11 mouse cellular contexts compared by ENCODE assay signal in the genomic region with DNA sequence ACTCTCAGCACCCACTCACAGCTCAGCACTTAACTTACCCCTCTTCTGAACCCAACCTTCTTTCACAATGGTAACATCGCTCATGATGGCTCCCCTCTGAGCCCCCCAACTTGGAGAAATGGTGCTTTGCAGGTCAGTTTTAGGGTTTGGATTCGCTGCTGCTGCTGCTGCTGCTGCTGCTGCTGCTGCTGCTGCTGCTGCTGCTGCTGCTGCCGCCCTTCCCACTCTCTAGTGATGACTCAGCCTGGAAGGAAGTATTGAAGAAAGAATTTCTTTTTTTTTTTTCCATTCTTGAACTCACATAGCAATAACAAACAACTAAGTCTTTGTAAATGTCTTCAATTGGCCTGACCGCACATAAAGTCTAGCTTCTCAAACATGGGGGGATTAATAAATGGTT. TPM values are rescaled to one million over a fixed set of nuclear protein-coding genes. Genes with fewer than 3 reads are reported as not detected.
DNase-seq lines count a peak whose midpoint lies in the region; ATAC-seq and TF ChIP-seq lines count a peak whose summit lies in the region.
"Had no signal": no experiment of that assay in that cellular context is flagged by ENCODE, and none has a peak within 500 bp of the region (broad histone marks: within the 10 kb centered on the region; RNA-seq: fewer than 3 reads in every experiment).

No protein-coding gene starts in this region.

- no peak for TF ChIP-seq POLR2A in lung, adult 2 months (IDR thresholded peaks at IDR 0.05; ENCODE audit: borderline replicate concordance, extremely low read depth, low read depth, low read length)

- H3K36me3 ChIP-seq in forebrain, embryonic 10.5 days (replicated peaks): peaks cover 31% of the 10 kb centered on the region
- H3K36me3 ChIP-seq in forebrain, embryonic 16.5 days (ENCODE audit: control insufficient read depth, insufficient read depth): peaks cover 6% of the 10 kb centered on the region; the same call in 1 of the 2 replicates
- H3K36me3 ChIP-seq in lung, embryonic 14.5 days (ENCODE audit: insufficient read depth): no peaks in the 10 kb centered on the region
- H3K36me3 ChIP-seq in midbrain, embryonic 10.5 days: peaks cover 32% of the 10 kb centered on the region

- H3K4me1 ChIP-seq in forebrain, embryonic 10.5 days: peaks cover 5% of the 10 kb centered on the region; the same call in 1 of the 2 replicates
- H3K4me1 ChIP-seq in forebrain, embryonic 16.5 days (replicated peaks; ENCODE audit: control insufficient read depth, insufficient read depth, low read length): no peaks in the 10 kb centered on the region; the same call in 1 of the 2 replicates
- H3K4me1 ChIP-seq in lung, embryonic 14.5 days (ENCODE audit: insufficient read depth): no peaks in the 10 kb centered on the region
- peaks cover 2% of the 10 kb centered on the region; the same call in 1 of the 2 replicates for H3K4me1 ChIP-seq in lung, adult 2 months (ENCODE audit: control insufficient read depth, insufficient read depth, low read length)
- H3K4me1 ChIP-seq in midbrain, embryonic 10.5 days: peaks cover 17% of the 10 kb centered on the region

- H3K27me3 ChIP-seq in forebrain, embryonic 10.5 days (ENCODE audit: poor library complexity, severe bottlenecking): no peaks in the 10 kb centered on the region
- no peaks in the 10 kb centered on the region for H3K27me3 ChIP-seq in forebrain, embryonic 16.5 days (replicated peaks; ENCODE audit: control insufficient read depth, insufficient read depth, low read length)
- no peaks in the 10 kb centered on the region for H3K27me3 ChIP-seq in lung, embryonic 14.5 days (ENCODE audit: insufficient read depth, low read length)
- no peaks in the 10 kb centered on the region for H3K27me3 ChIP-seq in midbrain, embryonic 10.5 days (ENCODE audit: low read depth, poor library complexity, severe bottlenecking)

- 79% methylated on average over 4 of the region's 4 CpGs for WGBS in forebrain, embryonic 10.5 days
- WGBS in forebrain, embryonic 16.5 days: 49% methylated on average over 4 of the region's 4 CpGs
- WGBS in lung, embryonic 14.5 days: 49% methylated on average over 4 of the region's 4 CpGs
- 28% methylated on average over 4 of the region's 4 CpGs for WGBS in lung, adult 2 months
- 66% methylated on average over 4 of the region's 4 CpGs for WGBS in midbrain, embryonic 10.5 days

- H3K4me3 ChIP-seq in forebrain, embryonic 10.5 days: no peak overlapping the region
- no peak overlapping the region for H3K4me3 ChIP-seq in forebrain, embryonic 16.5 days (replicated peaks; ENCODE audit: low read length)
- no peak overlapping the region for H3K4me3 ChIP-seq in lung, embryonic 14.5 days (ENCODE audit: low read depth, low read length)
- H3K4me3 ChIP-seq in lung, adult 2 months (replicated peaks; ENCODE audit: extremely low read depth, low read depth, low read length): no peak overlapping the region
- no peak overlapping the region for H3K4me3 ChIP-seq in midbrain, embryonic 10.5 days

- H3K4me2 ChIP-seq in forebrain, embryonic 16.5 days (ENCODE audit: low read length): no peak overlapping the region
- no peak overlapping the region for H3K4me2 ChIP-seq in lung, embryonic 14.5 days
- H3K4me2 ChIP-seq: liver, embryonic 11.5 days had no signal

- no peak for DNase-seq in forebrain, embryonic 10.5 days (ENCODE audit: extremely low spot score, low spot score)
- peak; percentile 30 for DNase-seq in lung, embryonic 14.5 days
- no peak for DNase-seq in lung, adult 2 months
- DNase-seq in NIH3T3 (ENCODE audit: low read depth): peak; percentile 63
- peak; percentile 24 for DNase-seq in lung, postnatal 36 days
- DNase-seq in cerebellum, postnatal 10 days: no peak
- DNase-seq in midbrain, embryonic 10.5 days (ENCODE audit: low spot score): no peak
- DNase-seq: kidney, adult 18-20 months; layer of hippocampus, postnatal 36 days had no signal

- peak overlapping the region; percentile 60; the same call in 1 of the 2 replicates for H3K27ac ChIP-seq in forebrain, embryonic 10.5 days
- H3K27ac ChIP-seq in forebrain, embryonic 16.5 days (ENCODE audit: low read length): no peak overlapping the region
- H3K27ac ChIP-seq in lung, embryonic 14.5 days (ENCODE audit: low read depth): no peak overlapping the region
- no peak overlapping the region for H3K27ac ChIP-seq in midbrain, embryonic 10.5 days (replicated peaks)

- no peak for TF ChIP-seq CTCF in lung, embryonic 14.5 days (IDR thresholded peaks at IDR 0.05; ENCODE audit: low read depth)
- TF ChIP-seq CTCF in lung, adult 2 months (IDR thresholded peaks at IDR 0.05; ENCODE audit: insufficient read depth, low read length): no peak

- no peak overlapping the region for H3K9ac ChIP-seq in forebrain, embryonic 16.5 days (replicated peaks; ENCODE audit: low read depth, low read length)
- H3K9ac ChIP-seq in lung, embryonic 14.5 days: no peak overlapping the region

- ATAC-seq in forebrain, embryonic 16.5 days: no peak
- ATAC-seq in lung, embryonic 14.5 days (ENCODE audit: insufficient read depth): no peak

- H3K9me3 ChIP-seq in forebrain, embryonic 10.5 days: no peaks in the 10 kb centered on the region
- H3K9me3 ChIP-seq in forebrain, embryonic 16.5 days (ENCODE audit: control insufficient read depth, low read length): no peaks in the 10 kb centered on the region
- no peaks in the 10 kb centered on the region for H3K9me3 ChIP-seq in lung, embryonic 14.5 days (ENCODE audit: low read depth, low read length)
- no peaks in the 10 kb centered on the region for H3K9me3 ChIP-seq in midbrain, embryonic 10.5 days (replicated peaks)

RNA-seq across cellular contexts. Expression of a gene that starts 9.4 kb away (rescaled TPM):
- 11.4 TPM in 2 replicates for polyA plus RNA-seq in forebrain, embryonic 10.5 days (2016; fragmentation: Nextera tagmentation; extraction: Ambion mirVana)
- polyA plus RNA-seq in forebrain, embryonic 16.5 days (2015; fragmentation: Nextera tagmentation; extraction: Ambion mirVana): 40.6 and 44.9 TPM in 2 replicates
- polyA plus RNA-seq in lung, embryonic 14.5 days (2014; fragmentation: Nextera tagmentation; extraction: Ambion mirVana): 6.8 and 6.9 TPM in 2 replicates
- polyA plus RNA-seq in lung, adult 2 months (2012; rRNA removed): 10.0 and 15.1 TPM in 2 replicates
- 14.4 and 19.7 TPM in 2 replicates for polyA plus RNA-seq in midbrain, embryonic 10.5 days (2016; fragmentation: Nextera tagmentation; extraction: Ambion mirVana)

Comparison
In these comparisons a context has a peak if more than half of its experiments do, and no peak if none do; other contexts are left out.
1. DNase-seq: peak in lung, embryonic 14.5 days (single experiment), NIH3T3 (single experiment) and lung, postnatal 36 days (single experiment); none in forebrain, embryonic 10.5 days (single experiment), lung, adult 2 months (single experiment), cerebellum, postnatal 10 days (0 of 2) and midbrain, embryonic 10.5 days (single experiment).